Mouse (Mus musculus) embryo, embryonic 10 days (tissue): ENCODE measurements at regions not wholly inside any gene's neighbourhood (a gene's known extent, or its start where the extent isn't known, plus 50 kb on each side); places are given as distances from the start of the nearest gene placed in this dataset.
A peak's percentile ranks its signal among the peaks of the same experiment; 100 is the strongest.

Source experiments
- DNase-seq: peaks from one replicate; pipeline ENCODE4 v3.0.0-alpha.2; 2015; ENCODE audit warnings: low spot score

- DNase-seq: no peak
Measured at GRCm38 (mm10) chr14:66479181-66479580, 470.2 kb upstream of the Gulo start.

GRCm38 (mm10) chr14:66478562-66478961, 469.6 kb upstream of the Gulo start:
- peak; percentile 20 for DNase-seq

DNA sequence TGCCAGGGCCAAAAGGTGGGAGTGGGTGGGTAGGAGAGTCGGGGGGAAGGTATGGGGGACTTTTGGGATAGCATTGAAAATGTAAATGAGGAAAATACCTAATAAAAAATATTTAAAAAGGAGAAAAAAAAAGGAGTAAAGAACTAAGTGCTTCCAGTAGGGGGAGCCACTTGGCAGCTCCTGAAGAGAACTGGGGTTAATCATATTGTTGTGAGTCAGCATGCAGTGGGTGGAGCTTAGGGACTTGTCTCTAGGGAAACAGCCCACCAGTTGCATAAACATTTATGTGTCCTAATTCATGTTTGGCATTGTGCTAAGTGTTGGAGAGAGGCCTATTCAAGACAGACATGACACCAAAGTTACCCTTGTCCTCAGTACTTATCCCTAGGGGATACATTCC, 466.0 kb upstream of the Gulo start:
- peak; percentile 16 for DNase-seq

GRCm38 (mm10) chr14:66473251-66473550, 464.2 kb upstream of the Gulo start:
- DNase-seq: peak; percentile 9

DNA sequence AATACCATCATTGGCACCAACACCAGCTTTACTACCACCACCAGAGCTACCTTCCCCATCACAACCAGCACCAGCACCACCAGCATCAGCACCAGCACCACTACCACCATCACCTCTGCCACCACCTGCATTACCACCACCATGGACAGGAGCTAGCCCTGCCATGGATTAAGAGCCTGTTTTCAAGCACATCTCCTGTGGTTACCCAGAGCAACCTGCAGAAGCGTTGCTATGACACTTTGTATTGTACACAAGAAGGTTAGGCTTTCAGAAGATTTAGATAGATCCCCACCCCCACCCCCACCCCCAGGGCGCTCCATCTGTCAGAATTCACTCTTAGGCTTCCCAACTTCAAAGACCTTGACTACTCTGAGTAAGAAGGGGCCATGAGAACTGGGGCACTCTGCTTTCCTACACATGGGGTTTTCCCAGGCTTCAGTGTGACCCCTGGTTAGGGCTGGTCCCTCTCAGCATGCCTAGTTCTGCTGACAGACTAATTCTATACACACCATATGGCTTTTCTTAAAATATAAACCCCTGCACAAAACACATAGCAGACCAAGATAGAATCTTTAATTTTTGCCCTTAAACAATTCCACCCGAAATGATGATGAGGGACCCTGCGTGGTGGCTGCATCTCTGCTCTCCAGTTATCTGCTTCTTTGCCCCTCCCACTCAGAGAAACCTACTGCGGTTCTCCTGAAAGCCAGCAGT, 463.7 kb upstream of the Gulo start:
- DNase-seq: no peak

- DNase-seq: no peak
Measured at GRCm38 (mm10) chr14:66462081-66462480, 453.1 kb upstream of the Gulo start.

DNA sequence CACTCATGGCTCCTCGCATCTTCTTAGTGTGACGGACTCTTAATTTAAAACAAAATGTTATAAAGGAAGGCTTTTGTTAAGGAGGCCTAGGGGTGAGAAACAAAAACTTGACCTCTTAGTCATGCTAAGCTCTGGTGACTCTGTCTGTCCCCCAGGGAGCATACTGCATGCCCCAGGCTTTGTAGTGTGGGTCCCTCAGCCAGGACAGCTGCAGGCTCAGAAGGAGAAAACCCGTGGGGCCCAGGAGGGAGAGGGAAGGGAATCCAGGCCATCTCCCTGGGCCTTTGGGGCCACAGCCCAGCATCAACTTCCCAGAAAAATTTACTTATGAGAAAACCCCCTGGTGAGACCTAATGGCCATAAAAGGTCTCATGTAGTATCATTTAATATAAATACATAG, 451.8 kb upstream of the Gulo start:
- no peak for DNase-seq

GRCm38 (mm10) chr14:66458696-66459095, 449.7 kb upstream of the Gulo start:
- no peak for DNase-seq

GRCm38 (mm10) chr14:66457300-66457699, 448.3 kb upstream of the Gulo start:
- DNase-seq: no peak

DNA sequence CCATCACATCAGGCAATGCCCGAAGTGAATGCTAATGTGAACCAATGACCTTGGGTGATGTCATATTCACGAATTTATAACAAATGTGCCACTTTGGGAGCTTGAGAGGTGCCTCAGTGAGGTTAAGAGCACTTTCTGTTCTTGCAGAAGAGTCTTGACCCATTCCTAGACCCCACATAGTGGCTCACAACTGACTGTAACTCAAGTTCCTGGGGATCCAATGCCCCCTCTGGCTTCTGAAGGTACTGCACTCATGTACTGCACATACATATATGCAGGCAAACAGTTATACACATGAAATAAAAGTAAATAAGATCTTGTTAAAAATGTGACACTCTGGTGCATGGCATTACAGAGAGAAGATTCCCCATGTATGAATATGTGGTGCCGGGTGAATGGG, 443.8 kb upstream of the Gulo start:
- no peak for DNase-seq

DNA sequence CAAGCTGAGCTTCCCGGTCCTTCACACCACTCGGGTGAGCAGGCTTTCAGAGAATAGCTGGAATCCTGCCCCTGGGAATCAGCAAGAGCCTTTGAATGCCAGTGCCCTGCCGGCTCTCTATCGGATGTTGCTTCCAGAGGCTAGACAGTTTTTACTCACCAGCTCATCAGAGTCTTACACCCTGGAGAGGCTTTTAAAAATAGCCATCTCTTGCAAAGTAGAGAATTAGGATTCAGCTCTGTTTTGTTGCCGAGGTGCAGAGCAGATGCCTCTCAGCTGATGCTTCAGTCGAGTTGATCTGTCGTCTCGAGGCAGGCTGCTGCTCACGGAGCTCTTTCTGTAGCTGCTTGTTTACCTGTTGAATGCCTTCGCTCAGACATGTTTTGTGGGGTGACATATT, 441.3 kb upstream of the Gulo start:
- DNase-seq: no peak

- DNase-seq: no peak
Measured at GRCm38 (mm10) chr14:66442576-66442975, 433.6 kb upstream of the Gulo start.

DNA sequence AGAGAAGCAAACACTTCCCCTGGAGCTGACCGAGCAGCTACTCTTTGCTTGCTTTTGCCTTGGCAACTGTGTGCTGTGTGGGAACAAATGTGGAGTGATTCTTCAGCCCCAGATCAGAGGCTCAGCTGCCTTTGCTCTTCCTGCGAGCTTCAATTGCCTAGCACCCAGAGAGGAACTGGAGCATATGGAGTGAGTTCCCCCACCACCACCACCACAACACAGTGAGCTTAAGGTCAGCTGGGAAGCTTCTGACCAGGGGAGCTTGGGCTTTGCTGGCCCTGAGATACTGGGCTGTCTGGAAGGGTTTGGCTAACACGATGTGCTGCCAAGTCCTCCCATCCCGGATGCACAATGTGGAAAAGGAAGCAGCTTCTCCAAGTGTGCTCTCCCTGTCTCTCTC, 432.8 kb upstream of the Gulo start:
- DNase-seq: no peak

GRCm38 (mm10) chr14:66438572-66438971, 429.6 kb upstream of the Gulo start:
- DNase-seq: peak; percentile 14

DNA sequence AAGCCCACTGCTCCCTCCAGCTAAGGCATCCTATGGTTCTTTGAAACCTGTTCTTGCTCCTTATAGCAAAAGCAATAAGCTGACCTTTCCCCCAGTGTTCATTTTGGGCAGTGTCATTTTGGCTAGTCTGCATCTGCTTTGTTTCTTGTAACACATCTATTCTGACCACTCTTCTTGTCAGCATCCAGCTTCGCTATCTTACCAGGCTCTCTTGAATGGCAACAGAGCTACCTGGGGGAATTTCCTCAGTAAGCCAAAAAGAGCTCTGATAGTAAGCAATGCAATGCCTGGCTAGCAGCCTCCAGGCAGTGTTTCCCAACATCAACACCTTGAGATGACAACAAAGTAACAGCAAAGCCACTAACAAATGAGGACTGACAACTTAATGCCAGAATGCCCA, 429.0 kb upstream of the Gulo start:
- DNase-seq: no peak

- DNase-seq: no peak
Measured at GRCm38 (mm10) chr14:66431630-66432029, 422.6 kb upstream of the Gulo start.

- peak; percentile 15 for DNase-seq
Measured at GRCm38 (mm10) chr14:66424141-66424540, 415.1 kb upstream of the Gulo start.
